Mouse (Mus musculus) C2C12 (cell line): ENCODE measurements around the gene Celsr3.
A peak's percentile ranks its signal among the peaks of the same experiment; 100 is the strongest.

Experiments
- CEBPB ChIP-seq: IDR thresholded peaks from one replicate; pipeline ENCODE4 v1.6.1; 2011; ENCODE audit warnings: low read depth, mild to moderate bottlenecking, control low read depth, moderate library complexity
- CTCF ChIP-seq: IDR thresholded peaks from one replicate; pipeline ENCODE4 v1.5.1; 2011; ENCODE audit not compliant: control insufficient read depth, insufficient read depth, insufficient read length
- FOSL1 ChIP-seq: IDR thresholded peaks from one replicate; pipeline ENCODE4 v1.8.0; 2011; ENCODE audit warnings: mild to moderate bottlenecking, low read length; ENCODE audit not compliant: poor library complexity, insufficient read depth, severe bottlenecking
- MAX ChIP-seq: IDR thresholded peaks from one replicate; pipeline ENCODE4 v1.6.1; 2011; ENCODE audit warnings: mild to moderate bottlenecking, control low read depth
- MYOD1 ChIP-seq: IDR thresholded peaks from one replicate; pipeline ENCODE4 v1.6.1; 2011; ENCODE audit warnings: low read depth; ENCODE audit not compliant: control insufficient read depth, insufficient read length
- MYOG ChIP-seq: IDR thresholded peaks from one replicate; pipeline ENCODE4 v1.6.1; 2011; ENCODE audit not compliant: control insufficient read depth, insufficient read length; ENCODE audit errors: extremely low read depth
- USF1 ChIP-seq: IDR thresholded peaks from one replicate; pipeline ENCODE4 v1.6.1; 2011; ENCODE audit warnings: low read depth, mild to moderate bottlenecking, control low read depth, moderate library complexity

- no peak for TF ChIP-seq CTCF
- no peak for TF ChIP-seq USF1
- peak; percentile 17 for TF ChIP-seq MAX
- TF ChIP-seq CEBPB, result no peak
- no peak for TF ChIP-seq MYOD1
- no peak for TF ChIP-seq MYOG
- no peak for TF ChIP-seq FOSL1
Measured at GRCm38 (mm10) chr9:108783548-108784463, 42.3 kb upstream of the Celsr3 start, which contains the start of gene Ip6k2.
